Comparison of ENCODE assay signal across 8 mouse cellular contexts in genomic region chr7:70332064-70332850, GRCm38 (mm10). TPM values are rescaled to one million over a fixed set of nuclear protein-coding genes. Genes with fewer than 3 reads are reported as not detected.
A peak's percentile ranks its signal among the peaks of the same experiment; 100 is the strongest.
DNase-seq lines count a peak whose midpoint lies in the region; ATAC-seq and TF ChIP-seq lines count a peak whose summit lies in the region.

No protein-coding gene starts in this region.

- no peaks in the 10 kb centered on the region for H3K9me3 ChIP-seq in liver, embryonic 12.5 days (replicated peaks)
- H3K9me3 ChIP-seq in stomach, postnatal 0 days (ENCODE audit: control insufficient read depth, low read length) = no peaks in the 10 kb centered on the region

- no peak for TF ChIP-seq CTCF in testis, adult 2 months (IDR thresholded peaks at IDR 0.05; ENCODE audit: control insufficient read depth, insufficient read depth, insufficient replicate concordance, low read depth, low read length)
- TF ChIP-seq CTCF in stomach, postnatal 0 days (IDR thresholded peaks at IDR 0.05; ENCODE audit: low read depth) = no peak

- no peak for ATAC-seq in liver, embryonic 12.5 days
- ATAC-seq in stomach, postnatal 0 days (ENCODE audit: low FRiP score, low TSS enrichment) = no peak

- TF ChIP-seq EP300 in stomach, postnatal 0 days (optimal IDR thresholded peaks at IDR 0.05) = no peak

- TF ChIP-seq POLR2A in testis, adult 2 months (IDR thresholded peaks at IDR 0.05; ENCODE audit: control insufficient read depth, low read depth, low read length) = 0 out of 2 replicates have a peak, but pooled peaks have one; percentile 19

- H3K27me3 ChIP-seq in testis, adult 2 months (ENCODE audit: control insufficient read depth, insufficient read depth, low read length) = peaks cover 2% of the 10 kb centered on the region; the same call in 1 of the 2 replicates
- peaks cover 99% of the 10 kb centered on the region for H3K27me3 ChIP-seq in liver, embryonic 12.5 days (replicated peaks)
- peaks cover 4% of the 10 kb centered on the region; the same call in 1 of the 2 replicates for H3K27me3 ChIP-seq in stomach, postnatal 0 days (ENCODE audit: control insufficient read depth, insufficient read depth, low read length)

- peak overlapping the region; percentile 68 for H3K4me3 ChIP-seq in testis, adult 2 months (ENCODE audit: control insufficient read depth, low read depth, low read length)
- H3K4me3 ChIP-seq in liver, embryonic 12.5 days = peak overlapping the region; percentile 32
- H3K4me3 ChIP-seq in stomach, postnatal 0 days (ENCODE audit: low read depth, low read length) = peak overlapping the region; percentile 60

- H3K4me1 ChIP-seq in testis, adult 2 months (ENCODE audit: control insufficient read depth, insufficient read depth, low read length) = peaks cover 16% of the 10 kb centered on the region
- no peaks in the 10 kb centered on the region; the same call in 1 of the 2 replicates for H3K4me1 ChIP-seq in liver, embryonic 12.5 days
- 0 out of 2 replicates have a peak, but pooled peaks cover 2% of the 10 kb centered on the region for H3K4me1 ChIP-seq in stomach, postnatal 0 days (replicated peaks; ENCODE audit: control insufficient read depth, insufficient read depth)

- H3K9ac ChIP-seq in liver, embryonic 12.5 days = no peak overlapping the region
- H3K9ac ChIP-seq in stomach, postnatal 0 days (ENCODE audit: low read length) = peak overlapping the region; percentile 69

- DNase-seq in embryo, embryonic 10.5 days (ENCODE audit: low spot score) = peak; percentile 45
- DNase-seq in embryo, embryonic 10 days (ENCODE audit: low spot score) = no peak
- no peak for DNase-seq in testis, postnatal 14 days (ENCODE audit: low spot score)
- DNase-seq in stomach, postnatal 0 days (ENCODE audit: low spot score) = no peak
- DNase-seq in left cerebral cortex, adult 8-10 months (ENCODE audit: low spot score in 2 of 2) = no peak
- no peak for DNase-seq in adrenal gland, postnatal 14 days

- peak overlapping the region; percentile 74 for H3K27ac ChIP-seq in testis, adult 2 months (ENCODE audit: control insufficient read depth, insufficient read depth, low read depth, low read length)
- H3K27ac ChIP-seq in liver, embryonic 12.5 days = no peak overlapping the region
- H3K27ac ChIP-seq in stomach, postnatal 0 days (replicated peaks) = peak overlapping the region; percentile 87

- under 1% methylated on average over 26 of the region's 26 CpGs for WGBS in liver, embryonic 12.5 days (ENCODE audit: insufficient replicate concordance)
- 17% methylated on average over 26 of the region's 26 CpGs for WGBS in stomach, postnatal 0 days

- H3K36me3 ChIP-seq in testis, adult 2 months (ENCODE audit: control insufficient read depth, insufficient read depth, low read length) = no peaks in the 10 kb centered on the region
- no peaks in the 10 kb centered on the region for H3K36me3 ChIP-seq in liver, embryonic 12.5 days
- H3K36me3 ChIP-seq in stomach, postnatal 0 days (ENCODE audit: control insufficient read depth, insufficient read depth, low read length) = no peaks in the 10 kb centered on the region

- H3K4me2 ChIP-seq in liver, embryonic 12.5 days = peak overlapping the region; percentile 48
- peak overlapping the region; percentile 78 for H3K4me2 ChIP-seq in stomach, postnatal 0 days (replicated peaks; ENCODE audit: low read depth)

RNA-seq across cellular contexts. Expression of gene Nr2f2, which starts 34.3 kb away (rescaled TPM):
- polyA plus RNA-seq in testis, adult 2 months (2012; rRNA removed) = 11.3 and 14.8 TPM in 2 replicates
- 23.3 and 26.8 TPM in 2 replicates for polyA plus RNA-seq in liver, embryonic 12.5 days (2016; fragmentation: Nextera tagmentation; extraction: Ambion mirVana)
- 52.8 and 53.9 TPM in 2 replicates for polyA plus RNA-seq in stomach, postnatal 0 days (2015; fragmentation: Nextera tagmentation; extraction: Ambion mirVana)
- total RNA-seq in left cerebral cortex, adult 8-10 months (2022) = 10 to 100 TPM; 20.1 to 32.6 (median 27.2) TPM
- 91.5 and 106 TPM in 2 replicates for total RNA-seq in adrenal gland, postnatal 14 days (2021)
